Mouse (Mus musculus) liver, postnatal 0 days (tissue): Measurements from ENCODE around the gene Col25a1.
A peak's percentile ranks its signal among the peaks of the same experiment; 100 is the strongest.

Experiments used
- CTCF ChIP-seq: sonication (generic); IDR thresholded peaks from 2 replicates; pipeline ENCODE4 v1.5.1; 2016; ENCODE audit warnings: antibody characterized with exemption, low read depth
- EP300 ChIP-seq: IDR thresholded peaks from 2 replicates; pipeline ENCODE4 v1.6.1; 2016; ENCODE audit warnings: antibody characterized with exemption, low read depth, mild to moderate bottlenecking

DNA sequence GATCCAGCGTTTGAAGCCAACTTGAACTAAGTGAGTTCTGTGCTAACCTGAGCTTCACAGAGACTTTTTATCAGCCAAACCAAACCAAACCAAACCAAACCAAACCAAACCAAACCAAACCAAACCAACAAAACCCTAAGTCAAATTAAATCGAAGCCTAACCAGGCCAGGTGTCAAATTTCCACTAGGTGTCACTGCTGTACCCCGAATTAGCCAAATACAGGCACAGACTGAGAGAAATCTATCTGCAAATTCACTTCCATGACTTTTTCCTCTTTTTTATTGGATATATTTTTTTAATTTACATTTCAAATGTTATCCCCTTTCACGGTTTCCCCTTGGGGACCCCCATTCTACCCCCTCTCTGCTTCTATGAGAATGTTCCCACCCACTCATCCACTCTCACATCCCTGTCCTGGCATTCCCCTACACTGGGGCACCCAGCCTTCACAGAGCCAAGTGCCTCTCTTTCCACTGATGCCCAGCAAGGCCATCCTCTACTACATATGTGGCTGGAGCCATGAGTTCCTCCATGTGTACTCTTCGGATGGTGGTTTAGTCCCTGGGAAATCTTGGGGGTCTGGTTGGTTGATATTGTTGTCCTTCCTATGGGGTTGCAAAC is 36.0 kb upstream of the Col25a1 start:
- TF ChIP-seq CTCF, result peak; percentile 75
- no peak for TF ChIP-seq EP300
